Mouse (Mus musculus) kidney, postnatal 0 days (tissue): ENCODE results near the gene Gm7697. TPM values are rescaled to one million over a fixed set of nuclear protein-coding genes. Genes with fewer than 3 reads are reported as not detected.
"Not testable (repeated sequence)": the region's sequence is repeated elsewhere in the genome, so short reads cannot be mapped to it uniquely, and the experiment has no call there.

Source experiments
- ATAC-seq: fragments of 200-750 bp; cut with Nextera tagmentation; replicated peaks from 2 replicates; pipeline ENCODE4 v1.8.0; 2017; ENCODE audit warnings: low read depth, moderate number of reproducible peaks, moderate TSS enrichment, moderate library complexity; ENCODE audit not compliant: low FRiP score
- DNase-seq: peaks from one replicate; pipeline ENCODE4 v3.0.0-alpha.2; 2016; ENCODE audit warnings: low spot score
- H3K27ac ChIP-seq: fragments of 300-500 bp; sonication (generic); 2 replicates; pipeline ENCODE4 v1.5.1; 2014; ENCODE audit warnings: mild to moderate bottlenecking
- H3K27me3 ChIP-seq: fragments of 300-500 bp; sonication (generic); 2 replicates; pipeline ENCODE4 v1.6.1; 2014; ENCODE audit warnings: low read length, mixed read lengths; ENCODE audit not compliant: insufficient read depth
- H3K36me3 ChIP-seq: fragments of 300-500 bp; sonication (generic); 2 replicates; pipeline ENCODE4 v1.6.1; 2014; ENCODE audit warnings: low read length, mixed read lengths; ENCODE audit not compliant: insufficient read depth
- H3K4me1 ChIP-seq: fragments of 300-500 bp; sonication (generic); replicated peaks from 2 replicates; pipeline ENCODE4 v1.6.1; 2014; ENCODE audit warnings: antibody characterized with exemption, low read length, mixed read lengths; ENCODE audit not compliant: insufficient read depth
- H3K4me2 ChIP-seq: fragments of 300-500 bp; sonication (generic); 2 replicates; pipeline ENCODE4 v1.6.1; 2014; ENCODE audit warnings: mild to moderate bottlenecking, low read length, moderate library complexity, mixed read lengths
- H3K4me3 ChIP-seq: fragments of 300-500 bp; sonication (generic); replicated peaks from 2 replicates; pipeline ENCODE4 v1.5.1; 2014; ENCODE audit warnings: low read depth, low read length
- H3K9ac ChIP-seq: fragments of 300-500 bp; sonication (generic); 2 replicates; pipeline ENCODE4 v1.6.1; 2014; ENCODE audit warnings: low read depth, low read length
- H3K9me3 ChIP-seq: fragments of 300-500 bp; sonication (generic); replicated peaks from 2 replicates; pipeline ENCODE4 v1.6.1; 2016; ENCODE audit warnings: low read length, inconsistent platforms, mixed read lengths
- WGBS: fragments of 180-500 bp; shearing (Covaris S2); extraction: QIAGEN DNeasy Blood & Tissue Kit; methylation state at CpG from one replicate; pipeline ENCODE4 v1.1.7; 2014; 5-methylcytosine and 5-hydroxymethylcytosine counted together
- polyA plus RNA-seq: library from polyadenylated mRNA; unstranded; fragments of >200 nt; fragmentation: Nextera tagmentation; extraction: Ambion mirVana; gene quantifications from 2 replicates; pipeline ENCODE4 v1.2.1, GENCODE M21; 2015

The Gm7697 gene
- polyA plus RNA-seq, 1 experiment from 2014 or later: not detected

DNA sequence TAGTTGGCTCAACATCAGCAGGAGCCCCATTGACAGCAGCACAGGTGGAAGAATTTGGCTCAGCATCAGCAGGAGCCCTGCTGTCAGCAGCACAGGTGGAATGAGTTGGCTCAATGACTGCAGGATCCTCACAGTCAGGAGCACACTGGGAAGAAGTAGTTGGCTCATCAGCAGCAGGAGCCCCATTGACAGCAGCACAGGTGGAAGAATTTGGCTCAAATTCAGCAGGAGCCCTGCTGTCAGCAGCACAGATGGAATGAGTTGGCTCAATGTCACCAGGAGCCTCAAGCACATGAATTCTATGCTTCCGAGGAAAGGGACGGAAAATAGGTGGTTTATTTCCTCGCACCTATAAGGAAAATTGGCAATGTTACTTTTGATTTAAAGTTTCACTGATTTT, 47.8 kb downstream of the Gm7697 start:
- H3K27me3 ChIP-seq, H3K4me3 ChIP-seq, H3K4me1 ChIP-seq, H3K36me3 ChIP-seq, H3K27ac ChIP-seq, H3K4me2 ChIP-seq, ATAC-seq, H3K9me3 ChIP-seq, H3K9ac ChIP-seq, DNase-seq: not testable (repeated sequence)
- 84% methylated on average over 2 of the region's 3 CpGs for WGBS

DNA sequence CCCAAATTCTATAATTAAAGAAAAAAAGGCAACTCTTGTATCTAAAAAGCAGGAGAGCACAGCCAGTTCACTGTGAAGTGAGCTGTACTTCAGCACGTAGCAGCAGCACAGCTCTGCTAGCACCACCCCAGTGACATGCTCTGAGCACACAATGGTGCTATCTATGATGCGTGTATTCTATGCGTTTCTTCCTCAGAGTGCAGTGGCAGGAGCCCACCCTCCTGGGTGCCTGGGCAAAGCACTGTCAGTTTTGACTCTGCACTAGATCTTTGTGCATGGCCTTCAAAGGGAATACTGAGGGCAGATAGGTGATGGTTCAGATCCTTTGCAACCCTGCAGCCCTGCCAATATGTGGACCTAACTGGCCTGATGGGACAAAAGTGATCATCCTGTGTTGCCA, 69.3 kb downstream of the Gm7697 start, which contains the start of gene Gm9495:
Gene Gm9495 (minus strand): TSS at position 101 of the 400 bp plus-strand sequence.
- not testable (repeated sequence) for H3K4me3 ChIP-seq, H3K4me2 ChIP-seq, H3K4me1 ChIP-seq, H3K27me3 ChIP-seq, ATAC-seq, H3K9me3 ChIP-seq, H3K27ac ChIP-seq, H3K36me3 ChIP-seq, H3K9ac ChIP-seq, DNase-seq
- WGBS: 88% methylated on average over 1 of the region's 3 CpGs

Other genes with a start within 250 kb of the Gm7697 start
- gene Gm9495, start 69.4 kb downstream of the Gm7697 start, polyA plus RNA-seq: not detected in 2 replicates
- gene Zfp868, start 102.6 kb upstream of the Gm7697 start, polyA plus RNA-seq: 18.1 and 19.4 TPM in 2 replicates
- 1.4 and 1.5 TPM in 2 replicates for gene Zfp964, start 131.5 kb upstream of the Gm7697 start, polyA plus RNA-seq
- 21.6 and 24.5 TPM in 2 replicates for gene Zfp869, start 187.7 kb upstream of the Gm7697 start, polyA plus RNA-seq
- gene Zfp963, start 227.0 kb upstream of the Gm7697 start, polyA plus RNA-seq: 5.3 TPM in 2 replicates